Mouse (Mus musculus): ENCODE results near the gene Ubqln3. TPM values are rescaled to one million over a fixed set of nuclear protein-coding genes. Genes with fewer than 3 reads are reported as not detected.

Gene Ubqln3
- polyA plus RNA-seq, 1 experiment from 2014 or later, result not detected

DNA sequence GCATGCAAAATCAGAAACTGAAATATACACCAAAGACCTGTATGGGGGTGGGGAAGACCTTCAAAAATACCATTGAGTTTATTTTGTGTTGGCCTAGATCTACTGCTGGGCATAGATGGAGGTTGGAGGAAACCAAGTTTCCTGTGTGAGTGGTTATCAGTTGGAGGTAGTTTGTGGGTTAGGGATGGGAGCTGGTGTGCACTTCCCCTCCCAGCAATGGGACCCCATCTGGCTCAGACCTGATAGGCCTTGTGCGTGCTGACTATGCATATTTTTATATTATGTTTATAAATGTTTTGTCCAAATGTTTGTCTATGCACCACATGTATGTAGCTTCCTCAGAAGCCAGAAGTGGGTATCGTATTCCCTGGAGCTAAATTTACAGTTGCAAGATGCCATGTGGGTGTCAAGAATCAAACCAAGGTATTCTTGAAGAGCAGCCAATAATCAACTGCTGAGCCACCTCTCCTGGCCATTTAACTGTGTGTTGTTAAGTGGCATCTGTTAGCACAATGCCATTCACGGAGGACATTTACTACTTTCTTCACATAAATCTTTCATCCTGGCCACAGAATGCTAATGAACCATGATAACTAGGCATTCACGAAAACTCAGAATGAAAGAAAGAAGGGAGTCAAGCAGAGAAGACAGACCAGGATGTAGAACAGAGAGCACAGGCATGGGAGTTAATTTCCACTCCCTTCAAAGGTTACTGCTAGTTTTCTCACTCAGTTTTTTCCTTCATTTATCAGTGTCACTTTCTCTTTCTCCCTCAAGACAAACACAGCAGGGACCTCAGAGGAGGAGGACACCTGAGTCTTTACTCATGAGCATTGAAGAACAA, 38.9 kb downstream of the Ubqln3 start:
- ATAC-seq (ENCODE audit: insufficient number of reproducible peaks, insufficient read depth, low FRiP score, low TSS enrichment, low read depth), result no peak
- Histone ChIP-seq H3K27me3 (no peaks in the 10 kb centered on the region), H3K4me2 (no peak overlapping the region), H3K4me3 (no peak overlapping the region), H3K4me1 (no peaks in the 10 kb centered on the region), H3K9me3 (no peaks in the 10 kb centered on the region), H3K36me3 (no peaks in the 10 kb centered on the region), H3K27ac (no peak overlapping the region), H3K9ac (no peak overlapping the region)
- WGBS, result 74% methylated on average over 4 of the region's 4 CpGs

Other genes with a start within 250 kb of the Ubqln3 start
- not detected in 2 replicates for gene Olfr64, start 248.8 kb downstream of the Ubqln3 start, polyA plus RNA-seq (2015; fragmentation: Nextera tagmentation; extraction: Ambion mirVana)
- not detected in 2 replicates for gene Olfr65, start 239.8 kb downstream of the Ubqln3 start, polyA plus RNA-seq (2015; fragmentation: Nextera tagmentation; extraction: Ambion mirVana)
- not detected in 2 replicates for gene Olfr631, start 214.5 kb downstream of the Ubqln3 start, polyA plus RNA-seq (2015; fragmentation: Nextera tagmentation; extraction: Ambion mirVana)
- not detected in 2 replicates for gene Olfr632, start 208.9 kb downstream of the Ubqln3 start, polyA plus RNA-seq (2015; fragmentation: Nextera tagmentation; extraction: Ambion mirVana)
- not detected in 2 replicates for gene Olfr633, start 198.8 kb downstream of the Ubqln3 start, polyA plus RNA-seq (2015; fragmentation: Nextera tagmentation; extraction: Ambion mirVana)
- 0.03 TPM in 1 of 2 replicates, not detected in the other for gene Olfr635, start 172.1 kb downstream of the Ubqln3 start, polyA plus RNA-seq (2015; fragmentation: Nextera tagmentation; extraction: Ambion mirVana)
- not detected in 2 replicates for gene Olfr638, start 144.5 kb downstream of the Ubqln3 start, polyA plus RNA-seq (2015; fragmentation: Nextera tagmentation; extraction: Ambion mirVana)
- gene Olfr639, start 126.0 kb downstream of the Ubqln3 start, polyA plus RNA-seq (2015; fragmentation: Nextera tagmentation; extraction: Ambion mirVana), result 0.04 and 0.06 TPM in 2 replicates
- not detected in 2 replicates for gene Olfr640, start 117.7 kb downstream of the Ubqln3 start, polyA plus RNA-seq (2015; fragmentation: Nextera tagmentation; extraction: Ambion mirVana)
- not detected in 2 replicates for gene Olfr641, start 107.8 kb downstream of the Ubqln3 start, polyA plus RNA-seq (2015; fragmentation: Nextera tagmentation; extraction: Ambion mirVana)
- not detected in 2 replicates for gene Olfr642, start 90.6 kb downstream of the Ubqln3 start, polyA plus RNA-seq (2015; fragmentation: Nextera tagmentation; extraction: Ambion mirVana)
- not detected in 2 replicates for gene 4930516K23Rik, start 81.8 kb downstream of the Ubqln3 start, polyA plus RNA-seq (2015; fragmentation: Nextera tagmentation; extraction: Ambion mirVana)
- not detected in 2 replicates for gene Olfr644, start 71.4 kb downstream of the Ubqln3 start, polyA plus RNA-seq (2015; fragmentation: Nextera tagmentation; extraction: Ambion mirVana)
- not detected in 2 replicates for gene Olfr645, start 57.8 kb downstream of the Ubqln3 start, polyA plus RNA-seq (2015; fragmentation: Nextera tagmentation; extraction: Ambion mirVana)
- gene Olfr646, start 38.4 kb downstream of the Ubqln3 start, polyA plus RNA-seq (2015; fragmentation: Nextera tagmentation; extraction: Ambion mirVana), result not detected in 2 replicates
- 0.21 TPM in 1 of 2 replicates, not detected in the other for gene Ubqln5, start 13.5 kb downstream of the Ubqln3 start, polyA plus RNA-seq (2015; fragmentation: Nextera tagmentation; extraction: Ambion mirVana)
- not detected in 2 replicates for gene Olfr643, start 5.9 kb downstream of the Ubqln3 start, polyA plus RNA-seq (2015; fragmentation: Nextera tagmentation; extraction: Ambion mirVana)
- 0.31 TPM in 1 of 2 replicates, not detected in the other for gene Ubqlnl, start 7.3 kb upstream of the Ubqln3 start, polyA plus RNA-seq (2015; fragmentation: Nextera tagmentation; extraction: Ambion mirVana)
- gene Olfm5, start 21.6 kb upstream of the Ubqln3 start, polyA plus RNA-seq (2015; fragmentation: Nextera tagmentation; extraction: Ambion mirVana), result 4.6 and 13.3 TPM in 2 replicates
- 0.15 and 0.32 TPM in 2 replicates for gene Olfr648, start 40.1 kb upstream of the Ubqln3 start, polyA plus RNA-seq (2015; fragmentation: Nextera tagmentation; extraction: Ambion mirVana)
- gene Olfr649, start 52.7 kb upstream of the Ubqln3 start, polyA plus RNA-seq (2015; fragmentation: Nextera tagmentation; extraction: Ambion mirVana), result not detected in 2 replicates
- gene Trim6, start 75.5 kb upstream of the Ubqln3 start, polyA plus RNA-seq (2015; fragmentation: Nextera tagmentation; extraction: Ambion mirVana), result 0.72 and 1.1 TPM in 2 replicates
- 1.6 and 2.3 TPM in 2 replicates for gene Trim34a, start 101.2 kb upstream of the Ubqln3 start, polyA plus RNA-seq (2015; fragmentation: Nextera tagmentation; extraction: Ambion mirVana)
- 0.13 and 0.15 TPM in 2 replicates for gene Trim5, start 144.8 kb upstream of the Ubqln3 start, polyA plus RNA-seq (2015; fragmentation: Nextera tagmentation; extraction: Ambion mirVana)
- 7.1 and 7.2 TPM in 2 replicates for gene Trim12a, start 172.2 kb upstream of the Ubqln3 start, polyA plus RNA-seq (2015; fragmentation: Nextera tagmentation; extraction: Ambion mirVana)
- gene Trim34b, start 186.2 kb upstream of the Ubqln3 start, polyA plus RNA-seq (2015; fragmentation: Nextera tagmentation; extraction: Ambion mirVana), result not detected in 2 replicates
- 2.7 and 3.1 TPM in 2 replicates for gene Trim12c, start 210.1 kb upstream of the Ubqln3 start, polyA plus RNA-seq (2015; fragmentation: Nextera tagmentation; extraction: Ambion mirVana)
- gene Trim30b, start 226.6 kb upstream of the Ubqln3 start, polyA plus RNA-seq (2015; fragmentation: Nextera tagmentation; extraction: Ambion mirVana), result not detected in 2 replicates

Measured in embryonic facial prominence, embryonic 13.5 days (tissue).